ENCODE assay signal across 8 mouse cellular contexts in the genomic region with DNA sequence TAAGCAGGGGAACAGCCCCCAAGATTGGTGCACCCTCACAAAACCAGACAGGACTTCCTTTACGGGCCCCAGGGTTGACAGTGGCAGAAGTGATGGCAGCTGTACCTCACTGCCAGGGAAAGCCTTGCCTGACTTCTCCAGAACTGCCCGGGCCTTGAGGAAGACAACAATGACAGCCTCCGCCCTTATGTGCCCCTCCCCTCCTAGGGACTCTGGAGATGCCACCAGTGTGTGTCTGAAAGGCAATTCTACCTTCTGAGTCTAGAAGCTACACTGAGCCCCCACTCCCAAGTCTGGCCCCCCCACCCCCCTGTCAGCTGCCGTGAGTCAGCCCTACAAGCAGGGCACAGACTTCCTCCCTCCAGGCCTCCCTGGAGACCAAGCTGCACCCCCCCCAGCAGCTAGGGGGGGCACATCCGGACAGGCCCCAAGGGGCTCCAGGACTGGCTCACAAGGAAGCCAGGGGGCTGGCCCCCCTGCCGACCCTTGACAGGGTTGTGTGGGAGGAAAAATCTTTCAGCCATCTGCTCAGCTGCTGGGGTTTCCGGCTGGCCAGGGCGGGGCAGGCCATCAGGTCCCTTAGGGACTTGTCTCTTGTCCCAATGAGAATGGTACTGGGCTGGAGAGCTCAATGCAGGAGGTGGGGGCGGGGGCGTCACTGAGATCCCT. TPM values are rescaled to one million over a fixed set of nuclear protein-coding genes. Genes with fewer than 3 reads are reported as not detected.
DNase-seq lines count a peak whose midpoint lies in the region; ATAC-seq and TF ChIP-seq lines count a peak whose summit lies in the region.

No protein-coding gene starts in this region.

- H3K27ac ChIP-seq in heart, embryonic 12.5 days (ENCODE audit: poor library complexity, severe bottlenecking), result peak overlapping the region; percentile 74
- H3K27ac ChIP-seq in kidney, postnatal 0 days, result peak overlapping the region; percentile 93; the same call in 1 of the 2 replicates
- 0 out of 2 replicates have a peak overlapping the region, but pooled peaks have one; percentile 18 for H3K27ac ChIP-seq in stomach, postnatal 0 days (replicated peaks)
- no peak overlapping the region for H3K27ac ChIP-seq in forebrain, embryonic 11.5 days (ENCODE audit: low read depth, low read length)

- peak overlapping the region; percentile 98 for H3K4me2 ChIP-seq in heart, embryonic 12.5 days
- peak overlapping the region; percentile 75 for H3K4me2 ChIP-seq in kidney, postnatal 0 days (ENCODE audit: low read length)
- H3K4me2 ChIP-seq in stomach, postnatal 0 days (replicated peaks; ENCODE audit: low read depth), result peak overlapping the region; percentile 80
- no peak overlapping the region for H3K4me2 ChIP-seq in forebrain, embryonic 11.5 days (ENCODE audit: low read depth, low read length, severe bottlenecking)

- H3K36me3 ChIP-seq in heart, embryonic 12.5 days, result peaks cover 5% of the 10 kb centered on the region
- H3K36me3 ChIP-seq in kidney, postnatal 0 days (ENCODE audit: insufficient read depth, low read length), result 0 out of 2 replicates have a peak, but pooled peaks cover 3% of the 10 kb centered on the region
- no peaks in the 10 kb centered on the region for H3K36me3 ChIP-seq in stomach, postnatal 0 days (ENCODE audit: control insufficient read depth, insufficient read depth, low read length)
- no peaks in the 10 kb centered on the region for H3K36me3 ChIP-seq in forebrain, embryonic 11.5 days (ENCODE audit: control insufficient read depth, insufficient read depth, low read length)

- no peaks in the 10 kb centered on the region for H3K27me3 ChIP-seq in heart, embryonic 12.5 days (replicated peaks)
- H3K27me3 ChIP-seq in kidney, postnatal 0 days (ENCODE audit: insufficient read depth, low read length), result no peaks in the 10 kb centered on the region
- no peaks in the 10 kb centered on the region for H3K27me3 ChIP-seq in stomach, postnatal 0 days (ENCODE audit: control insufficient read depth, insufficient read depth, low read length)
- H3K27me3 ChIP-seq in forebrain, embryonic 11.5 days (ENCODE audit: control insufficient read depth, insufficient read depth, low read length), result peaks cover 28% of the 10 kb centered on the region

- H3K4me1 ChIP-seq in heart, embryonic 12.5 days (replicated peaks), result peaks cover 66% of the 10 kb centered on the region
- peaks cover 50% of the 10 kb centered on the region for H3K4me1 ChIP-seq in kidney, postnatal 0 days (replicated peaks; ENCODE audit: insufficient read depth, low read length)
- peaks cover 11% of the 10 kb centered on the region for H3K4me1 ChIP-seq in stomach, postnatal 0 days (replicated peaks; ENCODE audit: control insufficient read depth, insufficient read depth)
- peaks cover 32% of the 10 kb centered on the region for H3K4me1 ChIP-seq in forebrain, embryonic 11.5 days (replicated peaks; ENCODE audit: control insufficient read depth, insufficient read depth, low read length)

- TF ChIP-seq EP300 in stomach, postnatal 0 days (optimal IDR thresholded peaks at IDR 0.05), result no peak

- ATAC-seq in heart, embryonic 12.5 days (ENCODE audit: insufficient number of reproducible peaks, low FRiP score), result no peak
- peak; percentile 30 for ATAC-seq in kidney, postnatal 0 days (replicated peaks; ENCODE audit: low FRiP score, low read depth)
- ATAC-seq in stomach, postnatal 0 days (ENCODE audit: low FRiP score, low TSS enrichment), result no peak
- no peak for ATAC-seq in forebrain, embryonic 11.5 days (replicated peaks; ENCODE audit: low FRiP score)

- H3K9me3 ChIP-seq in heart, embryonic 12.5 days (replicated peaks), result no peaks in the 10 kb centered on the region
- no peaks in the 10 kb centered on the region for H3K9me3 ChIP-seq in kidney, postnatal 0 days (replicated peaks; ENCODE audit: low read length)
- H3K9me3 ChIP-seq in stomach, postnatal 0 days (ENCODE audit: control insufficient read depth, low read length), result no peaks in the 10 kb centered on the region
- H3K9me3 ChIP-seq in forebrain, embryonic 11.5 days (ENCODE audit: control insufficient read depth, low read length), result no peaks in the 10 kb centered on the region

- peak overlapping the region; percentile 53 for H3K9ac ChIP-seq in heart, embryonic 12.5 days
- H3K9ac ChIP-seq in kidney, postnatal 0 days (ENCODE audit: low read depth, low read length), result peak overlapping the region; percentile 42
- H3K9ac ChIP-seq in stomach, postnatal 0 days (ENCODE audit: low read length), result peak overlapping the region; percentile 23; the same call in 1 of the 2 replicates
- H3K9ac ChIP-seq in forebrain, embryonic 11.5 days (ENCODE audit: low read length), result no peak overlapping the region

- 0 out of 2 replicates have a peak, but pooled peaks have one; percentile 7 for TF ChIP-seq CTCF in kidney, postnatal 0 days (IDR thresholded peaks at IDR 0.05; ENCODE audit: low read depth)
- no peak for TF ChIP-seq CTCF in stomach, postnatal 0 days (IDR thresholded peaks at IDR 0.05; ENCODE audit: low read depth)

- peak overlapping the region; percentile 85 for H3K4me3 ChIP-seq in heart, embryonic 12.5 days
- H3K4me3 ChIP-seq in kidney, postnatal 0 days (replicated peaks; ENCODE audit: low read depth, low read length), result peak overlapping the region; percentile 85; the same call in 1 of the 2 replicates
- peak overlapping the region; percentile 74; the same call in 1 of the 2 replicates for H3K4me3 ChIP-seq in stomach, postnatal 0 days (ENCODE audit: low read depth, low read length)
- no peak overlapping the region for H3K4me3 ChIP-seq in forebrain, embryonic 11.5 days (ENCODE audit: low read depth, low read length)

- 35% methylated on average over 10 of the region's 10 CpGs for WGBS in heart, embryonic 12.5 days
- 22% methylated on average over 10 of the region's 10 CpGs for WGBS in kidney, postnatal 0 days
- 39% methylated on average over 10 of the region's 10 CpGs for WGBS in stomach, postnatal 0 days
- WGBS in forebrain, embryonic 11.5 days, result 63% methylated on average over 10 of the region's 10 CpGs

- peak; percentile 95 for DNase-seq in B cell, adult 2 months
- DNase-seq in adrenal gland, adult 2 months, result peak; percentile 87
- DNase-seq in kidney, postnatal 0 days (ENCODE audit: low spot score), result peak; percentile 83
- peak; percentile 84 for DNase-seq in lung, postnatal 36 days
- peak; percentile 49 for DNase-seq in stomach, postnatal 0 days (ENCODE audit: low spot score)
- DNase-seq in c-Kit-positive CD71-positive TER-119-positive erythroid progenitor cells, embryonic 14.5 days (ENCODE audit: low spot score), result no peak
- DNase-seq in forebrain, embryonic 11.5 days (ENCODE audit: low spot score), result no peak

RNA-seq across cellular contexts. Expression of a gene that starts 3.7 kb away (rescaled TPM):
- total RNA-seq in adrenal gland, adult 2 months (2021), result 10 to 100 TPM; 28.8 to 32.1 TPM
- polyA plus RNA-seq in adrenal gland, adult 2 months (2012; rRNA removed), result 138 and 147 TPM in 2 replicates
- polyA plus RNA-seq in heart, embryonic 12.5 days (2016; fragmentation: Nextera tagmentation; extraction: Ambion mirVana), result 22.6 and 24.9 TPM in 2 replicates
- polyA plus RNA-seq in kidney, postnatal 0 days (2015; fragmentation: Nextera tagmentation; extraction: Ambion mirVana), result 19.4 and 21.0 TPM in 2 replicates
- polyA plus RNA-seq in stomach, postnatal 0 days (2015; fragmentation: Nextera tagmentation; extraction: Ambion mirVana), result 7.9 and 8.6 TPM in 2 replicates
- polyA plus RNA-seq in forebrain, embryonic 11.5 days (2014; fragmentation: Nextera tagmentation; extraction: Ambion mirVana), result 9.1 and 9.8 TPM in 2 replicates

RNA-seq across cellular contexts. Expression of a gene that starts 15.1 kb away (rescaled TPM):
- total RNA-seq in adrenal gland, adult 2 months (2021), result 1 to 10 TPM; 5.6 to 9.2 TPM
- 24.3 and 27.4 TPM in 2 replicates for polyA plus RNA-seq in adrenal gland, adult 2 months (2012; rRNA removed)
- 17.1 and 17.8 TPM in 2 replicates for polyA plus RNA-seq in heart, embryonic 12.5 days (2016; fragmentation: Nextera tagmentation; extraction: Ambion mirVana)
- polyA plus RNA-seq in kidney, postnatal 0 days (2015; fragmentation: Nextera tagmentation; extraction: Ambion mirVana), result 25.7 and 26.7 TPM in 2 replicates
- polyA plus RNA-seq in stomach, postnatal 0 days (2015; fragmentation: Nextera tagmentation; extraction: Ambion mirVana), result 24.3 and 26.7 TPM in 2 replicates
- polyA plus RNA-seq in forebrain, embryonic 11.5 days (2014; fragmentation: Nextera tagmentation; extraction: Ambion mirVana), result 35.7 and 38.4 TPM in 2 replicates

Comparison
In these comparisons a context has a peak if more than half of its experiments do, and no peak if none do; other contexts are left out.
1. DNase-seq: peak in B cell, adult 2 months (2 of 2), adrenal gland, adult 2 months (single experiment), kidney, postnatal 0 days (single experiment), lung, postnatal 36 days (single experiment) and stomach, postnatal 0 days (single experiment); none in c-Kit-positive CD71-positive TER-119-positive erythroid progenitor cells, embryonic 14.5 days (single experiment) and forebrain, embryonic 11.5 days (single experiment).